Mouse (Mus musculus) thymus, postnatal 10 days (tissue): ENCODE data around the gene Grhpr.
A peak's percentile ranks its signal among the peaks of the same experiment; 100 is the strongest.
"Not testable (repeated sequence)": the region's sequence is repeated elsewhere in the genome, so short reads cannot be mapped to it uniquely, and the experiment has no call there.

Experiments
- DNase-seq, 2 experiments: peaks; one replicate each; pipeline ENCODE4 v3.0.0; 2021; ENCODE audit warnings: low spot score in 2 of 2

Grhpr gene

GRCm38 (mm10) chr4:44974331-44974730 lies 6.9 kb upstream of the Grhpr start:
- no peak for DNase-seq

- DNase-seq: no peak
Observed at GRCm38 (mm10) chr4:44976026-44976615, 5.1 kb upstream of the Grhpr start.

GRCm38 (mm10) chr4:44976921-44977710 lies 4.1 kb upstream of the Grhpr start:
- DNase-seq: no peak

GRCm38 (mm10) chr4:44978175-44978574 lies 3.0 kb upstream of the Grhpr start:
- no peak for DNase-seq

- no peak for DNase-seq
Observed at GRCm38 (mm10) chr4:44979794-44980338, 1.3 kb upstream of the Grhpr start.

GRCm38 (mm10) chr4:44981974-44982287 lies 736 bp downstream of the Grhpr start:
- DNase-seq: no peak

GRCm38 (mm10) chr4:44982440-44983130 lies 1.4 kb downstream of the Grhpr start:
- DNase-seq: no peak

- no peak for DNase-seq
Observed at GRCm38 (mm10) chr4:44983131-44983740, 2.0 kb downstream of the Grhpr start.

- DNase-seq: no peak
Observed at GRCm38 (mm10) chr4:44990560-44990959, 9.4 kb downstream of the Grhpr start.

- not testable (repeated sequence) for DNase-seq
Observed at GRCm38 (mm10) chr4:44992330-44992729, 11.1 kb downstream of the Grhpr start.

- DNase-seq: not testable (repeated sequence)
Observed at GRCm38 (mm10) chr4:44993179-44993578, 12.0 kb downstream of the Grhpr start.

- DNase-seq: no peak
Observed at GRCm38 (mm10) chr4:44993847-44994246, 12.7 kb downstream of the Grhpr start.

GRCm38 (mm10) chr4:44994776-44995175 lies 13.6 kb downstream of the Grhpr start:
- DNase-seq: no peak

- no peak for DNase-seq
Observed at GRCm38 (mm10) chr4:44998071-44998470, 16.9 kb downstream of the Grhpr start.

- DNase-seq: no peak
Observed at GRCm38 (mm10) chr4:45000001-45000400, 18.8 kb downstream of the Grhpr start.

- no peak for DNase-seq
Observed at GRCm38 (mm10) chr4:45005452-45005851, 24.3 kb downstream of the Grhpr start.

GRCm38 (mm10) chr4:45010806-45011415 lies 29.7 kb downstream of the Grhpr start:
- DNase-seq: no peak

- no peak for DNase-seq
Observed at GRCm38 (mm10) chr4:45011581-45012104, 30.4 kb downstream of the Grhpr start.

- peak; percentile 98 to 100 for DNase-seq
Observed at GRCm38 (mm10) chr4:45012105-45012975, 31.1 kb downstream of the Grhpr start, which contains the start of gene Zbtb5. TSS of gene Zbtb5 (minus strand) at chr4:45012412.

GRCm38 (mm10) chr4:45013031-45013431 lies 31.8 kb downstream of the Grhpr start:
- DNase-seq: no peak
